Mouse (Mus musculus) adrenal gland, postnatal 0 days (tissue): Measurements from ENCODE around the gene Zc3h10. TPM values are rescaled to one million over a fixed set of nuclear protein-coding genes. Genes with fewer than 3 reads are reported as not detected.

Experiments used
- microRNA-seq: library from miRNA; unstranded; fragments of <30 nt; microRNA quantifications from one replicate; pipeline ENCODE4, GENCODE M21; 2016; ENCODE audit warnings: borderline replicate concordance; ENCODE audit not compliant: insufficient number of aligned reads
- polyA plus RNA-seq: library from polyadenylated mRNA; unstranded; fragments of >200 nt; fragmentation: Nextera tagmentation; extraction: Ambion mirVana; gene quantifications from 2 replicates; pipeline ENCODE4 v1.2.1, GENCODE M21; 2015

The Zc3h10 gene
- polyA plus RNA-seq: 10.9 and 12.5 TPM in 2 replicates

DNA sequence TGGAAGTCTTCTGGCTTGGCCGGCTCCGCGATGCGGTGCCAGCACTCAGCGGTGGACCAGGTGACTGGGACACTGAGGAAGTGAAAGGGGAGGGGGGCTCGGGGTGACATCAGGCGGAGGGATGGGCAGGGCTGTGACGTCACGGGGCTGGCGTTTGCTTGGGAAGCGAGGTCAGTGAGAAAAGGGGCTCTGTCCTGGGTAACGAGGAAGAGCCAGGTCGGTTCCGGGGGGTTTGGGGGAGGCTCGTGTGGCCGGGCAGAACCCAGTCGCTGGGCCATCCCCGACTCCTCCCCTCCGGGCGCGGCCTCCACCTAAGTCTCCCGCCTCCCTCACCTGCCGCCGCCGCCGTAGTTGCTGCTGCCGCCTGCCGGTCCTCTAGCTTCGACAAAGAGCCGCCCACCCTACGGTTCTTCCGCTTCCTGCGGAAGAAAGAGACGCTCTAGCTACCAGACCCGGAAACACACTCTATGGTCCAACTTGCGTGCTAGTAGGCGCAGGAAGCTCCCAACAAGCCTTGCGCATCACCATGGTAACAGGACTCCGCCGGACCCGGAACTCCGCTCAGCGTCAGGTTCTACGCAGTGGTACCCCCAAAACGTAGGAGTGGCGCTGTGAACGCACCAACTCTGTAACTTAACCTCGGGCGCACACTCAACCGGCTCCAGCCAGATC lies at the start of gene Zc3h10:
Gene Zc3h10, minus strand, starts transcription at position 414 of the 672 bp plus-strand sequence.

DNA sequence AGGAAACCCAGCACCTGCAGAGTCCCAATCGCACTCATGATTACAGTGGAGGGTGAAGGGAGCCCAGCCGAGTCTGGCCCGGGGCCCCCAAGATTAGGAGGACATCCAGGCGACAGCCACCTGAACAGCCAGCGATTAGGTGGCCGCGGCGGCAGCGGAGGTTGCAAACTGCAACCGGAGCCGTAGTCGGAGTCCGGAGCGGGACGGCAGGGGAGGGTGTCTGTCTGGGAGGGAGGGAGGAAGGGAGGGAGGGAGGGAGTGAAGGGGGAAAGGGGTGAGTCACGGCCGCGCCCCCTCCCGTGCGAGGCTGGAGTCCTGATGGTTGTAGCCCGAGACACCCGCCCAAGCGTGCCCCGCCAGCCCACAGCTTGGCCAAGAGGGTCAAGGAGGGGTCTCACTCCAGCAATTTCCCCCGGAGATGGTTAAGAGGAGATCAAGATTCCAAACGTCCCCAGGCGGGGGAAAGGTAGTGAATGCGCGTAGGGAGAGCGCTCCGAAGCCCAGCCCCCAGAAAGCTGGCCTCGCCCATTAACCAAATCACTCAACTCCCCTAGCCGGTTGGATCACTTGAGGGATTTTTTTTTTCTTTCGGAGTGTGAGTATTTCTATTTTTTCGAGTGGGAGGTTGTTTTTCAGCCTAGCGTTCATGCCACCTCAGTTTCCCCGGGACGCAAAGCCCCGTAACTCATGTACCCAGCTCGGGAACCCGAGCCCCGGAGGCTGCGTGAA lies 42.1 kb upstream of the Zc3h10 start, which contains the start of gene Erbb3:
Gene Erbb3, minus strand, starts transcription at position 189 of the 729 bp plus-strand sequence.

DNA sequence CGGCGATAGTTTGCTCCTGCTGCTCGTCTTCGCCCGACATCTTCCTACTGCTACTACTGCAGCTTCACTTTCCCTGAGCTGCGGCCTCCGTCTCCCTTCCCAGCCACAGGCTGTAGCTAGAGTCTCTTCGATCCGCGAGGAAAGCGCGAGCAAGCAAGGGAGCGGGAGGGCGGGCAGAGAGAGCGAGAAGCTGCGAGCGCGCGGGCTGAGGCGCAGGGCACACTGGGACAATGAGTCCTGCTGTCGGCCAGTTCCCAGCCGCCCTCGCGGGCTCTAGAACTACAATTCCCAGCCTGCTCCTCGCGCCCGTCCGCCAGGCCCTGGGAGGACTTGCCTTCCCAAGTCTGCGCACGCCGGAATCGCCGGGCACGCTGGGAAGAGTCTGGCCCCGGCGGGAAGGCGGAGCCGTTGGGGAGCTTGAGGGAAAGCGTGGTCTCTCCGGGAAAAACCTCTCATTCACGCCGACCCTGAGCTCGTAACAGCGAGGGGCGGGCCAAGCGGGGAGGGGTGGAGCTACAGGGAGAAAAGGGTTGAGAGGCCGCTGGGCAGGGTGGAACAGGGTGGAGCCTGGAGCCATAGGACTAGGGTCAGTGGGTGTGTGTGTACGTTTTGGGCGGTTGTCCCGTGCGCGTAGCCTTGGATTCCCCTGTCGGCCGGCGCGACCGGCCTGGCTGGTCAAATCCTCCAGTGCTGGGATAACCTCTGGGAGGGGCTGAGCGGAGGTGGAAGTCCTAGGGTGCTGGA lies 18.4 kb upstream of the Zc3h10 start, which contains the start of gene Pa2g4:
Gene Pa2g4, minus strand, starts transcription at position 200 of the 744 bp plus-strand sequence.

GRCm38 (mm10) chr10:128548947-128549681 lies 1.5 kb upstream of the Zc3h10 start, which contains the start of gene Rpl41:
TSS of gene Rpl41 (minus strand) at chr10:128549305.

GRCm38 (mm10) chr10:128525671-128526308 lies 21.8 kb downstream of the Zc3h10 start, which contains the start of gene Esyt1:
TSS of gene Esyt1 (minus strand) at chr10:128525871.

DNA sequence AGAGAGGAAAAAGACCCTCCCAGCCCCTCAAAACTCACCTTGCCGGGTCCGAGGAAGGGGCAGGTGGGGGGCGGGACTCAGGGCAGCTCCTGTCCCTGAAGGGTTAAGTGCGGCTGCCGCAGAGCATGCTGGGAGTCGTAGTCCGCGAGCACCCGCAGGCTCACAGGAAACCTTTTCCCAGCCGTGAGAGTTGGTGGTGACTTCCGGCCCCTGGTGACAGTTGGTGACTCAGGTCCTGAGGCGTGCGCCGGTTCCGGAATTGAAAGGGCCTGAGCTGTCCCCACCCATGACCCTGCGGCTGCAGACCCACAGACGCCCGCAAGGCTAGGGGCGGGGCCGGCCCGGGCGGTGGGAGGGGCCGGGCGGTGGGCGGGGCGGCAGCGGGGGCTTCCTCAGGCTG lies 49.0 kb downstream of the Zc3h10 start, which contains the start of gene Myl6b:
Gene Myl6b, minus strand, starts transcription at position 96 of the 400 bp plus-strand sequence.

DNA sequence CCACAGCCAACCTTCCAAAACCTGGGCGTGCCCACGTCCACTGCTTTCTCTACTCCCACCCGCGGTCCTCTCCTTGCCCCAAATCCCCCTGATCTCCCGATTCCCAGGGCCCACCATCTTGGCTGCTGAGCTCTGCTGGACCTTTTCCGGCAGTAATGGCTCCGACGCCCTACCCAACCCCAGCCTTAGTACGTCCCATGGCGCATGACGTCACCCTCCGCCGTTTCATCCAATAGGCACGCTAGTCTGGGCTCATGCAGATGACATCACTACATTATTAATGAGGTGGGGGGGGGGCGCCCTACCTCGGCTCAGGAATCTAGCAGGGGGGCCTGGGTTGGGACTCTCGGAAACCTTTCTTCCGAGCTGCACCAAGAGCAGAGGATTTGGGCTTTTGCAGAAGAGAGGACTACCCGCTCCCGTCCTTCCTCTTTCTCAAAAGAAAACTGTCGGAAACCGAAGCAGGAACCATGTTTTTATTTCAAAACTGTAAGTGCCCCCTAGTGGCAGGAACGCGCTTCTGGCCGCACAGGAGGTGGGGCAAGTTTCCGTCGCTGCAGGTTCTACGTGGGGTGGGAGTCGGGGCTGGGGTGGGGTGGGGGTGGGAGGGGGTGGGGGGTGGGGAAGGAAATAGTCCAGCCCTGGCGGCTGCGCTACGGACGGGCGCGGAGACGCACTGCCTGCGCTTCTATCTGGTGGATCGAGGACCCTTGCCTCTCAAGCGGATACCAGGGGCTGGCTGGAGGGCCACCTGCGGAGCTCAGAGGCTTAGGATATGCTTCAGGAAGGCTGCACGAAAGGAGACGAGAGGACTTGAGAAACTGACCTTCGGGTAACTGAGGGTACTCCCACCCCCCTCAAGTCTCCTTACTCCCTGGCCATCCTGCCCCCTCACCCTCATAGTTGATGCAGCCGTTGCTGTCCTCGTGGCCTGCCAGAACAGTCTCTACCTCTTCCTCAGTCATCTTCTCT lies 53.6 kb downstream of the Zc3h10 start, which contains the start of gene Myl6:
Gene Myl6, minus strand, starts transcription at position 451 of the 972 bp plus-strand sequence.

Small RNA genes lying within 50 kb of the gene (microRNA-seq; reads per million reads assigned to microRNA genes)
- gene Gm47275 (not detected), gene Mir6916 (not detected), gene Mir6917 (not detected)

Other genes starting within 250 kb of the Zc3h10 start
- 0.14 and 0.21 TPM in 2 replicates for gene Il23a, start 249.0 kb downstream of the Zc3h10 start, polyA plus RNA-seq
- 10.9 and 16.2 TPM in 2 replicates for gene Pan2, start 244.4 kb downstream of the Zc3h10 start, polyA plus RNA-seq
- 400 and 428 TPM in 2 replicates for gene Cnpy2, start 225.3 kb downstream of the Zc3h10 start, polyA plus RNA-seq
- gene Cs, start 210.0 kb downstream of the Zc3h10 start, polyA plus RNA-seq: 71.7 and 98.5 TPM in 2 replicates
- 18.7 and 34.1 TPM in 2 replicates for gene Coq10a, start 178.8 kb downstream of the Zc3h10 start, polyA plus RNA-seq
- 6.2 and 9.2 TPM in 2 replicates for gene Ankrd52, start 170.7 kb downstream of the Zc3h10 start, polyA plus RNA-seq
- gene Slc39a5, start 146.5 kb downstream of the Zc3h10 start, polyA plus RNA-seq: 1.5 and 1.7 TPM in 2 replicates
- 66.1 and 77.6 TPM in 2 replicates for gene Nabp2, start 136.3 kb downstream of the Zc3h10 start, polyA plus RNA-seq
- gene Rnf41, start 136.1 kb downstream of the Zc3h10 start, polyA plus RNA-seq: 28.0 and 29.6 TPM in 2 replicates
- 49.6 and 55.3 TPM in 2 replicates for gene Smarcc2, start 88.5 kb downstream of the Zc3h10 start, polyA plus RNA-seq
- gene Myl6, start 53.6 kb downstream of the Zc3h10 start, polyA plus RNA-seq: 1,391 and 2,048 TPM in 2 replicates
- gene Myl6b, start 49.1 kb downstream of the Zc3h10 start, polyA plus RNA-seq: 1.8 and 4.1 TPM in 2 replicates
- gene Esyt1, start 21.9 kb downstream of the Zc3h10 start, polyA plus RNA-seq: 18.3 and 25.7 TPM in 2 replicates
- 3,668 and 6,742 TPM in 2 replicates for gene Rpl41, start 1.5 kb upstream of the Zc3h10 start, polyA plus RNA-seq
- gene Pa2g4, start 18.2 kb upstream of the Zc3h10 start, polyA plus RNA-seq: 61.0 and 89.3 TPM in 2 replicates
- gene Erbb3, start 41.9 kb upstream of the Zc3h10 start, polyA plus RNA-seq: 2.7 and 4.1 TPM in 2 replicates
- gene Rps26, start 79.0 kb upstream of the Zc3h10 start, polyA plus RNA-seq: 691 and 706 TPM in 2 replicates
- gene Ikzf4, start 98.2 kb upstream of the Zc3h10 start, polyA plus RNA-seq: 2.3 and 2.9 TPM in 2 replicates
- 13.4 and 18.0 TPM in 2 replicates for gene Suox, start 126.3 kb upstream of the Zc3h10 start, polyA plus RNA-seq
- gene Rab5b, start 148.5 kb upstream of the Zc3h10 start, polyA plus RNA-seq: 71.5 and 84.4 TPM in 2 replicates
- 1.2 and 1.6 TPM in 2 replicates for gene Pmel, start 156.4 kb upstream of the Zc3h10 start, polyA plus RNA-seq
- gene Cdk2, start 157.3 kb upstream of the Zc3h10 start, polyA plus RNA-seq: 25.1 and 41.0 TPM in 2 replicates
- gene Dgka, start 197.1 kb upstream of the Zc3h10 start, polyA plus RNA-seq: 5.6 and 7.5 TPM in 2 replicates
- gene Pym1, start 200.1 kb upstream of the Zc3h10 start, polyA plus RNA-seq: 27.0 and 29.1 TPM in 2 replicates
- gene Mmp19, start 243.1 kb upstream of the Zc3h10 start, polyA plus RNA-seq: 3.0 and 8.9 TPM in 2 replicates